Mouse (Mus musculus) cerebellum, adult 9-11 months (tissue): ENCODE results near the gene 1810024B03Rik.
"Not testable (repeated sequence)": the region's sequence is repeated elsewhere in the genome, so short reads cannot be mapped to it uniquely, and the experiment has no call there.

Experiments
- DNase-seq: peaks from one replicate; pipeline ENCODE4 v3.0.0; 2022

The 1810024B03Rik gene

GRCm38 (mm10) chr2:127207547-127208451, at the start of gene 1810024B03Rik, which contains the start of gene Snrnp200:
1810024B03Rik (minus strand) TSS chr2:127208280.
Snrnp200 (plus strand) TSS chr2:127208386.
- DNase-seq: peak; percentile 96

- DNase-seq: no peak
Measured at GRCm38 (mm10) chr2:127255294-127255693, 47.2 kb upstream of the 1810024B03Rik start.

GRCm38 (mm10) chr2:127254604-127255134, 46.6 kb upstream of the 1810024B03Rik start:
- no peak for DNase-seq

GRCm38 (mm10) chr2:127252787-127253186, 44.7 kb upstream of the 1810024B03Rik start:
- DNase-seq: no peak

GRCm38 (mm10) chr2:127251880-127252527, 43.9 kb upstream of the 1810024B03Rik start:
- no peak for DNase-seq

GRCm38 (mm10) chr2:127251457-127251856, 43.4 kb upstream of the 1810024B03Rik start:
- DNase-seq: no peak

GRCm38 (mm10) chr2:127250291-127251008, 42.4 kb upstream of the 1810024B03Rik start:
- no peak for DNase-seq

GRCm38 (mm10) chr2:127248334-127249004, 40.4 kb upstream of the 1810024B03Rik start:
- peak; percentile 79 for DNase-seq

GRCm38 (mm10) chr2:127247592-127248333, 39.7 kb upstream of the 1810024B03Rik start, which contains the start of the genes Ciao1 and Tmem127:
Ciao1 (minus strand) TSS chr2:127247816.
Tmem127 (plus strand) TSS chr2:127247908.
- peak; percentile 98 for DNase-seq

GRCm38 (mm10) chr2:127240065-127240464, 32.0 kb upstream of the 1810024B03Rik start:
- DNase-seq: no peak

GRCm38 (mm10) chr2:127237897-127238610, 30.0 kb upstream of the 1810024B03Rik start:
- no peak for DNase-seq

GRCm38 (mm10) chr2:127225261-127225660, 17.2 kb upstream of the 1810024B03Rik start:
- no peak for DNase-seq

GRCm38 (mm10) chr2:127217746-127218145, 9.7 kb upstream of the 1810024B03Rik start:
- no peak for DNase-seq

GRCm38 (mm10) chr2:127210701-127211100, 2.6 kb upstream of the 1810024B03Rik start:
- DNase-seq: no peak

- DNase-seq: no peak
Measured at GRCm38 (mm10) chr2:127208452-127208769, 331 bp upstream of the 1810024B03Rik start.

GRCm38 (mm10) chr2:127206916-127207315, 1.2 kb downstream of the 1810024B03Rik start:
- DNase-seq: no peak

GRCm38 (mm10) chr2:127205936-127206335, 2.1 kb downstream of the 1810024B03Rik start:
- not testable (repeated sequence) for DNase-seq

GRCm38 (mm10) chr2:127204932-127205331, 3.1 kb downstream of the 1810024B03Rik start:
- DNase-seq: peak; percentile 37

GRCm38 (mm10) chr2:127189574-127189973, 18.5 kb downstream of the 1810024B03Rik start:
- DNase-seq: no peak

- DNase-seq: peak; percentile 89
Measured at GRCm38 (mm10) chr2:127182598-127183381, 25.3 kb downstream of the 1810024B03Rik start.
